Mouse (Mus musculus) liver, embryonic 14.5 days (tissue): Measurements from ENCODE around the gene Serinc5.

Source experiments
- CTCF ChIP-seq: IDR thresholded peaks from 2 replicates; pipeline ENCODE4 v1.5.1; 2016; ENCODE audit warnings: antibody characterized with exemption, low read depth, control low read depth
- EP300 ChIP-seq: IDR thresholded peaks from 2 replicates; pipeline ENCODE4 v1.6.1; 2016; ENCODE audit warnings: antibody characterized with exemption, low read depth

- TF ChIP-seq CTCF (no peak), EP300 (no peak)
These were observed 51.8 kb downstream of the Serinc5 start for GRCm38 (mm10) chr13:92662555-92663286.
